Mouse (Mus musculus) CD4-positive, CD25-positive, alpha-beta regulatory T cell, adult 2 months (primary cell): ENCODE results near the gene Sptssb.

Experiments used
- DNase-seq: peaks from one replicate; pipeline ENCODE4 v3.0.0-alpha.2; 2012; ENCODE audit warnings: low read depth, low spot score

Sptssb gene

GRCm38 (mm10) chr3:69839485-69839884 lies 20.3 kb downstream of the Sptssb start:
- no peak for DNase-seq

GRCm38 (mm10) chr3:69829532-69829931 lies 30.2 kb downstream of the Sptssb start:
- no peak for DNase-seq

GRCm38 (mm10) chr3:69824536-69824935 lies 35.2 kb downstream of the Sptssb start:
- no peak for DNase-seq

DNA sequence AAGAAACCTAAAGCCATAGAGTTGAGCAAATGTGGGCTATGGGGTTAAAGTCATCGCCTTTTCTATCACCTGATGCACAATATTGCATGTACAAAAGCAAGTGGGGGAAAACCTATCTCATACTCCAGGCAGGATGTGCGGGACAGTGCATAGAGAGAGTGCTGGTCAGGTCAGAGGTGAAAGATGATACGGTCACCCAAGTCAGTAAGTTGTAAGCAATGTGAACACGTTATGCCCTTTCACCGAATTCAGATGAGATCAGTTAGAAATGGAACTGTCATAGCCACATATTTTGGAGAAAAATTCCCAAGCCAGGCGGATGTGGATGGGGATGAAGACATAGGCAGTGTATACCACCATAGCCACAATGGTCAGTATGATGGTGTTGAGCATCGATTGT lies 39.1 kb downstream of the Sptssb start:
- no peak for DNase-seq

DNA sequence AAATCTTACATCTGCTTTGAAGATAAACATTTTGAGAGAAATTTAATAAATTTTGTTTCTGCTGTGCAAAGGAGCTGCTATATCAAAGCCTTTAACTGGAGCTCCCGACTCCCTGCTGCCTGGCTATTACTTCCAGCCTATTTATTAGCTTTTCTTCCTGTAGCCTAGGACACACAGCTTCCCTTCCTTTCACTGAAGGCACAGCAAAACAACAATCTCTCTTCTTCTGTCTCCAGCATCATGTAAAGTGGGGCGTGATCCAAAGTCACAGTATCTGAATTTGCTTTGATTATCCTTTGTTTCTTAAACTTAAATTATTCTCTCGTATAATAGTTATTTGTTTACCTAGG lies 39.9 kb downstream of the Sptssb start:
- DNase-seq = no peak

- DNase-seq = no peak
Observed at GRCm38 (mm10) chr3:69819146-69819850, 40.4 kb downstream of the Sptssb start.

DNA sequence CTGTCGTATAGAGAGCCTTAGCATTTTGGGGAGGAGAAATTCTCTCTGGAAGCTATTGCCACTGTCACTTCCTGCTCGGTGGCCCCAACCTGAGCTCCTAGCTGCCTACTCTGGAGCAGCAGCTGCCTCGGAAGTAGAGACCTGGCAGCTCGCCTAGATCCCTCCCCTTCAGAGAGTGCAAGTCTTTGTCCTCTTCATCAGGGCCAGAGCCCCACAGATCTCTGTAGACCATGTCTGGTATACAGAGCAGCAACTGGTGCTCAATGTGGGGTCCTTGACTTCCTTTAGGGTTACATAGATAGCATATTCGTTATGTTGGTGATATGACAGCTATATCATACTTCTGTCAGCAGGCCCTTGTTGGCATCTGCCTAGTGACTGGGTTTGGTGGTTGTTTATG lies 41.3 kb downstream of the Sptssb start:
- DNase-seq = no peak

DNA sequence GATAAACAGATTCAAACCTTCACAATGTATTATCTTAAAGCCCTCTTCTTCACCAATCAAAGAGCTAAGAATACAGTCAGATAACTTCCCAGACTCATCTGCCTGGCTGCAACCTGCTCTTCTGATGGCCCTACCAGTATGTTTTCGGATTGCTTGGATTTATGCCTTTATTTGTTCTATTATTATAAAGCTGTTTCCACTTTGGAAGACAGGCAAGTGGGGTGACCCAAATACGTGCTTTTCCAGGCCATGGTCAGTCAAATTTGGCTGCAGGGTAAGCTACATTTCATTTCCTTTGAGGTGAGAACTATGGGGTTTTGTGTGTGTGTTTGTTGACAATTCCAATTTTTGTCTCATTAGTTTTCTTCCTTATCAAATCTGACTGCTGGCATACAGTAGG lies 43.2 kb downstream of the Sptssb start:
- DNase-seq = no peak

- no peak for DNase-seq
Observed at GRCm38 (mm10) chr3:69813005-69813695, 46.6 kb downstream of the Sptssb start.

GRCm38 (mm10) chr3:69812442-69812841 lies 47.3 kb downstream of the Sptssb start:
- no peak for DNase-seq

DNA sequence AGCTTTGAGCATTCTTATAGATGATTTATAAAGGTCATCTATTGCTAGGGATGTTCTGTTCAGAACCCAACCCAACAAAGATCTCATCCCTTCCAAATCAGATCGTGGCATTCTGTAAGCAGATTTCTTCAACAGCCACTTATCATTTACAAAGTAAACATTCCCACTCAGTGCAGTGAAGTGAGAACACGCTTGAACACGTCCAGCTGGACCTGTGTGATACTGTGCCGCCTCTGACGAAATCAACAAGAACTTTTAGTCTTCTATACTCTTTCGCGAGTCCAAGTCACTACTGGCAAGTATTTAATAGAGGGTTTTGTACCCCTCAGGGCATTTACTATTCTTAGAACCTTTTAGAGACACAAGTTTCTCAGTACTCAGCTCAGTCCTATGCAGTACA lies 51.3 kb downstream of the Sptssb start:
- no peak for DNase-seq

DNA sequence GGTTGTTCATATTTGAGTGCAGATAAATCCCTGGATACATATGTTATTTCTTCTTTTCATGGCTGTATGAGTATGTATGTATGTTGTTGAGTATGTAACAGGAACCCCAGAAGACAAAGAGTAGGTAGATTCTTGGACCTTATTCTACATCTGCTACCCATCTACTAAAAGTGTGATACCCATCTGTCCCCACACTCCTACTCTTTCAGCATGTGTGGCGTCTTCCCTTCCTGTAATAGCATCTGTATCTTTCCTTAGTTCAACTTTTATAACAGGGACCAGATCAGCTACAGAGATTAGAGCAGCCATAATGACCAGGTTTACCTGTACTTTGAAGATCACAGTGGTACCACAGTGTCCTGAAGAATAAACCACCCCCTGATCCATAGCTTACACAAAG lies 56.6 kb downstream of the Sptssb start:
- DNase-seq = no peak

- no peak for DNase-seq
Observed at GRCm38 (mm10) chr3:69800829-69801384, 58.8 kb downstream of the Sptssb start.

GRCm38 (mm10) chr3:69799096-69799495 lies 60.6 kb downstream of the Sptssb start:
- DNase-seq = no peak

DNA sequence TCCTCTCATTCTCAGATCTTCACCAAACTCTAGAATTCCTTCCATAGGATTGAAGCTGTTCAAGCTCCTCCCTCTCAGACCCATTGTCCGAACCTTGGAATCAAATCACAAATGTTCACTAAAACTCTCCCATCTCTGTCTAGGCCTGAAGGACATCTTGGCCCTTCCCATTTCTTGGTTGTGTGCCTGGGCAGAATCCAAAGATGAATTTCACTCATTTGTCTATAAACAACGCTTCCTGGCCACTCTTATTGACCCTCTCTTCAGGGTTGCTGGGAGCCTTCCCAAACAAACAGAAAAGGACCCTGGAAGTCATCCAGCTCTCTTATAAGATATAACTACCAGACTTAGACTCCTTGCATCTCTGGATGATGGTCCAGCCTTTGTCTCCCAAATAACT lies 61.8 kb downstream of the Sptssb start:
- no peak for DNase-seq

DNA sequence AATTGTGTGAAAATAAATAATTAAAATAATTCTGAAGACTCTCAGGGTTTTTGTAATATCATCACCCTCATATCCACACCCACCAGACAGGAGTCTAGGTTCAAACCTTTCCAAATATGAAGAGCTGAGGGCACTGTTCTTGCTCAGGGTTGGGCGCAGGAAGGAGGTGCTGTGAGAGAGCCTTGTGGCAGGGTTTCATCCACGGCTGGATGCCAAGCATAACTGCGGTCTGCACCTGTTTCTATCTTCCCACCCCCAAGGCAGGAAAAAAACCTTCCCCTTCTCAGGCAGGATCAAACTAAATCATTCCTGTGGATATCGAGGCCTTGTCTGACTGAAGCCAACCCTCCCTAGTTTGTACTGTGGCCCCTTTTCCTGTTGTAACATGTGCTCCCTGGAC lies 62.2 kb downstream of the Sptssb start:
- no peak for DNase-seq

DNA sequence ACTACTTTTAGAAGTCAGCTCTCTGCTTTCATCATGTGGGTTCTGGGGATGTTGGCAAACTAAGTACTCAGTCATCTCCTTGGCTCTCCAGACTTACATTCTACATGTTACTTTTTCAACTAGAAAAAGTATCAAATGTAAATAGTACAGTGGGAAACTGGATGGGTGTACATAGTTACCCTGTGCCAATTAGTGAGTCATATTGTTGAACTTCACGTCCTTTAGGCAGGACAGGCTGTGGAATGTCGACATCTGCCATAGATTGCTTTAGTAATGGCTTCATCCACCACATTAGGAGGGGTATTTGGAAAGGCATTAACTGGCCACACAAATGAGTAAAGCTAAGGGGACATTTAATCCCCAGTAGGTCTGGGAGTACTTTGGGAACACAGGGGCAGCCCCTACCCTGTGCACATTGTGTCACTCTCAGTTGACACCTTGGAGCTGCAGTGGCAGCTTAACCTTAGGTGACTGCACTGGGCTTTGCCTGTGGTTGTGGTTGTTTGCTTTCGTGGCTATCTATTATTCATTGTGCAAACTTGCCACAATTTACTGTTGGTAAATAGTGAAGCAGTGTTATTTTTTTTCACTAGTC lies 66.8 kb downstream of the Sptssb start:
- no peak for DNase-seq

DNA sequence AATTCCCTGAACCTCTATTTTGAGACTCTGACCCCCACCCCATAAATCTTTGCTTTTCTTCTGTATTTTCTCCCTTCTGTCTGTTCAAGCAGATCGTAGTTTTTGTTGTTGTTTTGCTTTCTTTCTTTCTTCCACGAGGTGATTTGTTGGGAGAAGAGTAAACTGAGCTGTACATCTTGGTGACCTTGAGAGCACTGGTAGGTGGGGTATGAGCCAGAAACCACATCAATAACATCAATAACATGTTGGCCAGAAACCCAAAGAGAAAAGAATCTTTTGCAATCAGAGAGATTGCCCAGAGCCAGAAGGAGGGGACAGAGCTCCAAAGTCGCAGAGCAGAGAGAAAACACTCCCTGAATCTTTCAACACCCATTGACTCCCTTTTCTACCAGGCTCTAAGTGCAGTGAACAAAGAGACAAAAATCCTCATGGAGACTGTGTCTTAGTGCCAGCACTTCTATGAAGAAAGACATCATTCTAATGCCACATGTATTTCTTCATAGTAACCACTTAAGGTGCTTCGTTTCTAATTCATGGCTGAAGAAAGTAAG lies 80.4 kb downstream of the Sptssb start:
- no peak for DNase-seq

DNA sequence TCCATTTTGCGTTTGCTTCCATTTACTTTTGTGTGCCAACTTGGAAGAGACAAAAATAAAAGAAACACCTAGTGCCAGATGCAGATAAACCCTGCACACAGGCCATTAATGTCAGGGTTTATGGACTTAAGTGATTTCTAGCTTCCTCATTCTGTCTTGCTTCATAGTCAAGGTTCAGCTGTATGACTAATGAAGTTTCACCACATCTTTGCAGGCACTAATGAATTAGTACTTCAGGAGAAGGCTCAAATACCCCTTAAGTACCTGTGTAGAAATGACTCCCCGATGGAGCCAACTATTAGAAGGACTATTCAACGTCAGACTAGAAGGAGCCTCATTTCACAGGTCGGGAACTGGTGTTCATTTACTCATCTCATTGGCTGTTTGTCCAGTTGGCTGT lies 86.4 kb downstream of the Sptssb start:
- DNase-seq = no peak
